Mouse (Mus musculus) frontal cortex, adult (tissue): ENCODE results near the gene Hpd.

ENCODE experiments used
- ATAC-seq: cut with Nextera tagmentation; 2 replicates; pipeline ENCODE4 v1.9.2; 2017; ENCODE audit warnings: mild to moderate bottlenecking, moderate library complexity, mixed read lengths; ENCODE audit not compliant: low TSS enrichment

Hpd gene

GRCm38 (mm10) chr5:123134875-123135382 is 47.6 kb downstream of the Hpd start:
- ATAC-seq = no peak

- no peak for ATAC-seq
Observed at GRCm38 (mm10) chr5:123134186-123134874, 48.2 kb downstream of the Hpd start.

GRCm38 (mm10) chr5:123133784-123134143 is 48.8 kb downstream of the Hpd start:
- ATAC-seq = no peak

- 0 out of 2 replicates have a peak, but pooled peaks have one; percentile 5 for ATAC-seq
Observed at GRCm38 (mm10) chr5:123133083-123133783, 49.3 kb downstream of the Hpd start.

- peak; percentile 45 for ATAC-seq
Observed at GRCm38 (mm10) chr5:123132308-123133071, 50.0 kb downstream of the Hpd start, which contains the start of gene Rhof. Gene Rhof, minus strand, starts transcription at chr5:123132692.

GRCm38 (mm10) chr5:123130814-123131148 is 51.7 kb downstream of the Hpd start:
- no peak for ATAC-seq

- no peak for ATAC-seq
Observed at GRCm38 (mm10) chr5:123130030-123130813, 52.3 kb downstream of the Hpd start.

GRCm38 (mm10) chr5:123129170-123129757 is 53.3 kb downstream of the Hpd start:
- ATAC-seq = no peak

GRCm38 (mm10) chr5:123128426-123129169 is 53.9 kb downstream of the Hpd start:
- ATAC-seq = no peak

GRCm38 (mm10) chr5:123127031-123127430 is 55.5 kb downstream of the Hpd start:
- no peak for ATAC-seq

GRCm38 (mm10) chr5:123125638-123126406 is 56.7 kb downstream of the Hpd start:
- ATAC-seq = no peak

GRCm38 (mm10) chr5:123125105-123125504 is 57.4 kb downstream of the Hpd start:
- no peak for ATAC-seq

GRCm38 (mm10) chr5:123122181-123122580 is 60.3 kb downstream of the Hpd start:
- no peak for ATAC-seq
